Mouse (Mus musculus): ENCODE results near the gene Nxpe3. TPM values are rescaled to one million over a fixed set of nuclear protein-coding genes. Genes with fewer than 3 reads are reported as not detected.

The Nxpe3 gene
- total and polyA plus RNA-seq, 2 experiments = 0.12 to 0.37 TPM

DNA sequence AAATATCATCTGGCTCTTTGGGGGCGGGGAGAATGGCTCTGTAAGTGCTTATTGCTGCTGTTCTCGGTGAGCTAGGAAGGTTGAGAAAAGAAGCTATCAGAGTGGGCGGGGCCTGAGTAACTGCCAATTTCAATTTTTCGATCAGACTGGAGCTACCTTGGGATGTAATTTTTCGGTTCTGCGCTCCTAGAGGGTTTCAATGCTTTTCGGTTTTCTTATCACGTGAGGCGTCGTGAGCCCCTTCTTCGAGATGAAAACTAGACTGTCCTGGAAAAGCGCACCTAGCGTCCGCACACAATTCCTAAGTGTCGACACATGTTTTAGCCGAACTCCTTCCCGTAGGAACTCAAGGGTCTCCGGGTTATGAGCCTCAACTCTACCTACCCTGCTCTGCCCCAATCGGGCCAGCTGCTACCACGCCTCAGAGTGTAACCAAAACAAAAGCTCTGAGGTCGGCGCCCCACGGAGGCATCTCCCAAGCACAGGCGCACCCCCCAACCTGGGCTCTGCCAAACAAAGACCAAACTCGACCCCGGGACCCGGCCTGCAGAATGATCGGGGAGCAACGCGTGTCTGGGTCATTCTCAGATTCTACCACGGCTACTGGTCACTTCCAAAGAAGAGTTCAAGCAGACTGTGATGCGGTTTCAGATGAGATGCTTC is 38.7 kb upstream of the Nxpe3 start:
- no peaks in the 10 kb centered on the region for H3K27me3 ChIP-seq (ENCODE audit: control insufficient read depth, insufficient read depth, low read length)
- under 1% methylated on average over 32 of the region's 32 CpGs for WGBS
- no peaks in the 10 kb centered on the region for H3K4me1 ChIP-seq (ENCODE audit: control insufficient read depth, insufficient read depth, low read length)
- peak; percentile 53 for DNase-seq (ENCODE audit: extremely low read depth, low read depth, low spot score)
- peak overlapping the region; percentile 72 for H3K9ac ChIP-seq (ENCODE audit: low read depth, low read length)
- no peaks in the 10 kb centered on the region for H3K36me3 ChIP-seq (ENCODE audit: control insufficient read depth, insufficient read depth, low read length)
- H3K4me3 ChIP-seq (ENCODE audit: insufficient read depth, low read depth, low read length) = peak overlapping the region; percentile 65
- no peaks in the 10 kb centered on the region for H3K79me2 ChIP-seq (ENCODE audit: control insufficient read depth, insufficient read depth, low read length)
- peak overlapping the region; percentile 7; the same call in 1 of the 2 replicates for H3K27ac ChIP-seq (replicated peaks; ENCODE audit: insufficient read depth, low read depth, low read length)
- TF ChIP-seq POLR2A (IDR thresholded peaks at IDR 0.05; ENCODE audit: extremely low read depth, insufficient read depth, low read length) = no peak
- TF ChIP-seq CTCF (IDR thresholded peaks at IDR 0.05; ENCODE audit: low read depth, low read length) = no peak

DNA sequence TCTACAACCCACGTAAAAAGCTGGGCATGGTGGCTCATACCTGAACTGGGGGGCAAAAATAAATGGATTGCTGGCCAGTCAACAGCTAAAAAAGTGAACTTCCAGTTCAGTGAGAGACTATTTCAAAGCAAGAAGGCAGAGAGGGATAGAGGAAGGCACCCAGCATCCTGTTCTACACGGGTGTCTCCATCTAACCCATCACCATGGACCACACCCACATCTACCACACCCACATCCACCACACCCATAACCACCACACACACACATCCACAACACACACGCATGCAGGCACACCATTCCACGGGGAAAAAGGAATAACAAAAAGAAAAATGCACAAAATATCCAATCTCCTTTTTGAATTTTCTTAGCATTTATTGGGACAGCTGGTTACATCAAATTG is 28.9 kb upstream of the Nxpe3 start:
- Histone ChIP-seq H3K27ac (replicated peaks; ENCODE audit: insufficient read depth, low read depth, low read length) (no peak overlapping the region), H3K79me2 (ENCODE audit: control insufficient read depth, insufficient read depth, low read length) (no peaks in the 10 kb centered on the region), H3K4me3 (ENCODE audit: insufficient read depth, low read depth, low read length) (no peak overlapping the region), H3K36me3 (ENCODE audit: control insufficient read depth, insufficient read depth, low read length) (peaks cover 13% of the 10 kb centered on the region), H3K9ac (ENCODE audit: low read depth, low read length) (no peak overlapping the region), H3K27me3 (ENCODE audit: control insufficient read depth, insufficient read depth, low read length) (no peaks in the 10 kb centered on the region), H3K4me1 (ENCODE audit: control insufficient read depth, insufficient read depth, low read length) (no peaks in the 10 kb centered on the region)
- TF ChIP-seq POLR2A (IDR thresholded peaks at IDR 0.05; ENCODE audit: extremely low read depth, insufficient read depth, low read length) (no peak), CTCF (IDR thresholded peaks at IDR 0.05; ENCODE audit: low read depth, low read length) (no peak)
- WGBS = 90% methylated on average over 4 of the region's 4 CpGs
- DNase-seq (ENCODE audit: extremely low read depth, low read depth, low spot score) = no peak

- DNase-seq (ENCODE audit: extremely low read depth, low read depth, low spot score) = no peak
- WGBS = 92% methylated on average over 10 of the region's 10 CpGs
- H3K36me3 ChIP-seq (ENCODE audit: control insufficient read depth, insufficient read depth, low read length) = peaks cover 15% of the 10 kb centered on the region; the same call in 1 of the 2 replicates
- no peaks in the 10 kb centered on the region for H3K79me2 ChIP-seq (ENCODE audit: control insufficient read depth, insufficient read depth, low read length)
- no peak overlapping the region for H3K9ac ChIP-seq (ENCODE audit: low read depth, low read length)
- H3K27ac ChIP-seq (replicated peaks; ENCODE audit: insufficient read depth, low read depth, low read length) = no peak overlapping the region
- H3K4me3 ChIP-seq (ENCODE audit: insufficient read depth, low read depth, low read length) = no peak overlapping the region
- TF ChIP-seq POLR2A (IDR thresholded peaks at IDR 0.05; ENCODE audit: extremely low read depth, insufficient read depth, low read length) (no peak), CTCF (IDR thresholded peaks at IDR 0.05; ENCODE audit: low read depth, low read length) (no peak)
- H3K27me3 ChIP-seq (ENCODE audit: control insufficient read depth, insufficient read depth, low read length) = no peaks in the 10 kb centered on the region
- H3K4me1 ChIP-seq (ENCODE audit: control insufficient read depth, insufficient read depth, low read length) = no peaks in the 10 kb centered on the region
Measured at GRCm38 (mm10) chr16:55922079-55922478, 27.0 kb upstream of the Nxpe3 start.

DNA sequence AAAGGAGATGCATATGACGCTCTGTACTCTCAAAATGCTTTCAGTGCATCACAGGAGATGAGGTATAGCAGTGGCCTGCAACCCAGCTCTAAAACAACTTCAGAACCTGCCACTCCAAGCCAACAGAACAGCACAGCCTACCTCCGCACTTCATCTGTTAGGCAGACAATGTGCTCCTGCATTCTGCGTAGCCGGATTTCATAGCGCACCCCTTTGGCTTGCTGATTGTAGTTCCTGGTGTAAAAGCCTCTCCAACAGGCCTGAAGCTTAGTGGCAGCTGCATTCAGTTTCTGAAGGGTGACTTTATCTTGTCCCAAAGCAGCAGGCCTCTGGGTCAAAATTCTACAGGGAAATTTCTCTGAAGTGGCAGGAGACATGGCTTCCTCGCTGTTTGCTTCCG is 19.6 kb upstream of the Nxpe3 start:
- no peak overlapping the region for H3K27ac ChIP-seq (replicated peaks; ENCODE audit: insufficient read depth, low read depth, low read length)
- WGBS = 96% methylated on average over 7 of the region's 7 CpGs
- peaks cover 10% of the 10 kb centered on the region for H3K36me3 ChIP-seq (ENCODE audit: control insufficient read depth, insufficient read depth, low read length)
- H3K79me2 ChIP-seq (ENCODE audit: control insufficient read depth, insufficient read depth, low read length) = no peaks in the 10 kb centered on the region
- DNase-seq (ENCODE audit: extremely low read depth, low read depth, low spot score) = no peak
- H3K4me1 ChIP-seq (ENCODE audit: control insufficient read depth, insufficient read depth, low read length) = no peaks in the 10 kb centered on the region
- H3K9ac ChIP-seq (ENCODE audit: low read depth, low read length) = no peak overlapping the region
- TF ChIP-seq POLR2A (IDR thresholded peaks at IDR 0.05; ENCODE audit: extremely low read depth, insufficient read depth, low read length) (no peak), CTCF (IDR thresholded peaks at IDR 0.05; ENCODE audit: low read depth, low read length) (no peak)
- no peaks in the 10 kb centered on the region for H3K27me3 ChIP-seq (ENCODE audit: control insufficient read depth, insufficient read depth, low read length)
- H3K4me3 ChIP-seq (ENCODE audit: insufficient read depth, low read depth, low read length) = no peak overlapping the region

GRCm38 (mm10) chr16:55910208-55910793 is 15.2 kb upstream of the Nxpe3 start:
- Histone ChIP-seq H3K27ac (replicated peaks; ENCODE audit: insufficient read depth, low read depth, low read length) (no peak overlapping the region), H3K9ac (ENCODE audit: low read depth, low read length) (no peak overlapping the region), H3K27me3 (ENCODE audit: control insufficient read depth, insufficient read depth, low read length) (no peaks in the 10 kb centered on the region), H3K36me3 (ENCODE audit: control insufficient read depth, insufficient read depth, low read length) (peaks cover 7% of the 10 kb centered on the region), H3K4me1 (ENCODE audit: control insufficient read depth, insufficient read depth, low read length) (no peaks in the 10 kb centered on the region), H3K4me3 (ENCODE audit: insufficient read depth, low read depth, low read length) (no peak overlapping the region), H3K79me2 (ENCODE audit: control insufficient read depth, insufficient read depth, low read length) (no peaks in the 10 kb centered on the region)
- no peak for DNase-seq (ENCODE audit: extremely low read depth, low read depth, low spot score)
- no peak for TF ChIP-seq POLR2A (IDR thresholded peaks at IDR 0.05; ENCODE audit: extremely low read depth, insufficient read depth, low read length)
- no peak for TF ChIP-seq CTCF (IDR thresholded peaks at IDR 0.05; ENCODE audit: low read depth, low read length)
- 92% methylated on average over 10 of the region's 10 CpGs for WGBS

All from liver, adult 2 months (tissue).